Mouse (Mus musculus) embryonic facial prominence, embryonic 15.5 days (tissue): ENCODE data around the gene Mthfsd. TPM values are rescaled to one million over a fixed set of nuclear protein-coding genes. Genes with fewer than 3 reads are reported as not detected.

Experiments
- ATAC-seq: fragments of 200-750 bp; cut with Nextera tagmentation; 2 replicates; pipeline ENCODE4 v1.8.0; 2017; ENCODE audit warnings: low read depth, moderate TSS enrichment; ENCODE audit not compliant: insufficient number of reproducible peaks, low FRiP score, low TSS enrichment
- H3K27ac ChIP-seq: fragments of 300-500 bp; sonication (generic); replicated peaks from 2 replicates; pipeline ENCODE4 v1.5.1; 2015; ENCODE audit warnings: mild to moderate bottlenecking, inconsistent platforms
- H3K27me3 ChIP-seq: fragments of 300-500 bp; sonication (generic); 2 replicates; pipeline ENCODE4 v1.6.1; 2015; ENCODE audit warnings: inconsistent platforms
- H3K36me3 ChIP-seq: fragments of 300-500 bp; sonication (generic); 2 replicates; pipeline ENCODE4 v1.6.1; 2015; ENCODE audit warnings: mild to moderate bottlenecking, inconsistent platforms
- H3K4me1 ChIP-seq: fragments of 300-500 bp; sonication (generic); 2 replicates; pipeline ENCODE4 v1.6.1; 2015; ENCODE audit warnings: inconsistent platforms
- H3K4me2 ChIP-seq: fragments of 300-500 bp; sonication (generic); replicated peaks from 2 replicates; pipeline ENCODE4 v1.6.1; 2015; ENCODE audit warnings: mild to moderate bottlenecking, inconsistent platforms
- H3K4me3 ChIP-seq: fragments of 300-500 bp; sonication (generic); replicated peaks from 2 replicates; pipeline ENCODE4 v1.5.1; 2015; ENCODE audit warnings: mild to moderate bottlenecking, inconsistent platforms
- H3K9ac ChIP-seq: fragments of 300-500 bp; sonication (generic); 2 replicates; pipeline ENCODE4 v1.6.1; 2015; ENCODE audit warnings: inconsistent platforms
- H3K9me3 ChIP-seq: fragments of 300-500 bp; sonication (generic); replicated peaks from 2 replicates; pipeline ENCODE4 v1.6.1; 2016; ENCODE audit warnings: inconsistent platforms
- WGBS: fragments of 180-500 bp; shearing (Covaris S2); methylation state at CpG from one replicate; pipeline ENCODE4 v1.1.7; 2015; 5-methylcytosine and 5-hydroxymethylcytosine counted together
- microRNA-seq: library from miRNA; unstranded; fragments of <30 nt; microRNA quantifications from one replicate; pipeline ENCODE4, GENCODE M21; 2016; ENCODE audit warnings: borderline number of aligned reads
- polyA plus RNA-seq: library from polyadenylated mRNA; unstranded; fragments of >200 nt; fragmentation: Nextera tagmentation; extraction: Ambion mirVana; gene quantifications from 2 replicates; pipeline ENCODE4 v1.2.1, GENCODE M21; 2015

Mthfsd gene
- polyA plus RNA-seq, 1 experiment from 2014 or later, result 58.2 TPM

DNA sequence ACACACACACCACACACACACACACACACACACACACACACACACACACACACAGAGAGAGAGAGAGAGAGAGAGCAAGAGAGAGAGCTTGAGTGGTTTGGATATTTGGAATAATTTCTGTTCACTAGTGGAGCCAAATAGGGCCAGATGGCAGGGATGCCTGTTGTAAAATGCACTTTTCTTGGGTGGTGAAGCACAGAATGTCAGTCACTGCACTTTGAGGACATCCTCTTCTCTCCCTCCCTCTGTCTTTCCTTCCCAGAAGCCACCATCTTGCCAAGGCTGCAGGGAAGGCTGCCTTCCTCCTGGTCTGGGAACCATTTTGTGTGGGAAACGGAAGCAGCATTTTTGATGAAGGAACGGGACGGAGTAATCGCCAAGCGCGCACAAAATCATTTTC lies 45.7 kb downstream of the Mthfsd start:
- no peak overlapping the region for H3K9ac ChIP-seq
- H3K4me1 ChIP-seq, result peaks cover 28% of the 10 kb centered on the region
- WGBS, result 68% methylated on average over 6 of the region's 6 CpGs
- H3K36me3 ChIP-seq, result no peaks in the 10 kb centered on the region
- no peak overlapping the region for H3K4me3 ChIP-seq
- H3K27ac ChIP-seq, result no peak overlapping the region
- no peak overlapping the region for H3K4me2 ChIP-seq
- ATAC-seq, result no peak
- H3K27me3 ChIP-seq, result peaks cover 48% of the 10 kb centered on the region
- no peaks in the 10 kb centered on the region for H3K9me3 ChIP-seq

DNA sequence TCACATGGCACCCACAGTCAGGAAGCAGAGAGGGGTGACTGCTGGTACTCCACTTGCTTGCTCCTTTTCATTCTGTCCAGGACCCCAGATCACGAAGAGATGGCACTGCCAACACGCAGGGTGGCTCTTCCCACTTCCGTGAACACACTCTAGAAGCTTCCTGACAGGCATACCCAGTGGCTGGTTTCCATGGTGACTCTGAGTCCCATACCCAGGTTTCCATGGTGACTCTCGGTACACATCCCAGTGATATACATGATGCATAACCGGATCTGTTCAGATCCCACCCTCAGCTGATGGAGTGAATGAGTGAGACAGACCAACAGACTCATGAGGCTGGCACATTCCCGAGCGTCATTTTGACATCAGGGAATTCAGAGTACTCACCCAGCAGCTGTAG lies 49.1 kb downstream of the Mthfsd start:
- no peak overlapping the region for H3K27ac ChIP-seq
- H3K4me3 ChIP-seq, result no peak overlapping the region
- no peaks in the 10 kb centered on the region for H3K9me3 ChIP-seq
- WGBS, result 82% methylated on average over 7 of the region's 7 CpGs
- H3K27me3 ChIP-seq, result peaks cover 31% of the 10 kb centered on the region
- no peak for ATAC-seq
- H3K36me3 ChIP-seq, result no peaks in the 10 kb centered on the region
- no peak overlapping the region for H3K4me2 ChIP-seq
- H3K9ac ChIP-seq, result no peak overlapping the region
- peaks cover 34% of the 10 kb centered on the region for H3K4me1 ChIP-seq

DNA sequence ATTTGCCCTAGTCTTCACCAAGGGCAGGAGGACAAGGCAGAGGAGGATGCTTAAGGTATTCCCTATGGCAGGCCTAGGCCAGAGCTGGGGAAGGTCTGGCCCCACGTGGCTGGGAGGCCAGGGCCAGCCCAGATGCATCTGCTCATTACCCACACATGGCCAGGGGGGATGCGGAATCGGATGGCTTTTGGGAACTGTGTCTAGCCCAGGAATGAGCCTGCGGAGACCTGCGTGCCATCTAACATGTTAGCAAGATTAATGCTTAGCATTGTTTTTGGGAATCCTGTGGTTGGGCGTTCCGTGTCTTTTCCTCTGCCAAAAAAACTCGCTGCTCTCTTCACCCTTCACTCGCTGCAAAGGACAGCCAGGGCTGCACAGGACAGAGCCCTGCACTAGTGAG lies 50.1 kb downstream of the Mthfsd start:
- peak; percentile 49; the same call in 1 of the 2 replicates for ATAC-seq
- Histone ChIP-seq H3K9ac (no peak overlapping the region), H3K27ac (peak overlapping the region; percentile 66; the same call in 1 of the 2 replicates), H3K9me3 (no peaks in the 10 kb centered on the region), H3K4me1 (peaks cover 26% of the 10 kb centered on the region), H3K27me3 (peaks cover 20% of the 10 kb centered on the region), H3K4me3 (no peak overlapping the region), H3K36me3 (no peaks in the 10 kb centered on the region), H3K4me2 (no peak overlapping the region)
- 28% methylated on average over 9 of the region's 9 CpGs for WGBS

DNA sequence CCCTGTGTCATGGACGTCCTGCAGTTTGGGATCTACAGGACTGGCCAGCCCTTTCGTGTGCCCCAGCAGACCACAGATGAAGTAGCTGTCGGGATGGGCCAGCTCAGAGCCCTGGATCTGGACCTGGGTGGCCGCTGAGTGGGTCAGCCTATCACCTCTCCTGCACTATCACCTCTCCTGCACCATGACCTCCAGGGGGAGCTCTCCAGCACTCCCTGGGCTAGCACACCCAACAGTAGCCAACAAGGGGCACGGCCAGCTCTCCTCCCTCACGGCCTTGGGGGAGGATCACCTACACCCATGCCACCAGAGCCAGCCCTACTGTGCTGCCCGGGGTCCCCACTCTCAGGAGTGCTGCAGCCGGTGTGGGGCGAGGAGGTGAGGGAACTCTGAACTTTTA lies 60.8 kb downstream of the Mthfsd start:
- no peak overlapping the region for H3K4me2 ChIP-seq
- H3K27ac ChIP-seq, result no peak overlapping the region
- no peaks in the 10 kb centered on the region for H3K9me3 ChIP-seq
- no peak overlapping the region for H3K9ac ChIP-seq
- no peaks in the 10 kb centered on the region for H3K36me3 ChIP-seq
- H3K4me3 ChIP-seq, result no peak overlapping the region
- 65% methylated on average over 9 of the region's 9 CpGs for WGBS
- H3K27me3 ChIP-seq, result 0 out of 2 replicates have a peak, but pooled peaks cover 5% of the 10 kb centered on the region
- ATAC-seq, result no peak
- H3K4me1 ChIP-seq, result no peaks in the 10 kb centered on the region

DNA sequence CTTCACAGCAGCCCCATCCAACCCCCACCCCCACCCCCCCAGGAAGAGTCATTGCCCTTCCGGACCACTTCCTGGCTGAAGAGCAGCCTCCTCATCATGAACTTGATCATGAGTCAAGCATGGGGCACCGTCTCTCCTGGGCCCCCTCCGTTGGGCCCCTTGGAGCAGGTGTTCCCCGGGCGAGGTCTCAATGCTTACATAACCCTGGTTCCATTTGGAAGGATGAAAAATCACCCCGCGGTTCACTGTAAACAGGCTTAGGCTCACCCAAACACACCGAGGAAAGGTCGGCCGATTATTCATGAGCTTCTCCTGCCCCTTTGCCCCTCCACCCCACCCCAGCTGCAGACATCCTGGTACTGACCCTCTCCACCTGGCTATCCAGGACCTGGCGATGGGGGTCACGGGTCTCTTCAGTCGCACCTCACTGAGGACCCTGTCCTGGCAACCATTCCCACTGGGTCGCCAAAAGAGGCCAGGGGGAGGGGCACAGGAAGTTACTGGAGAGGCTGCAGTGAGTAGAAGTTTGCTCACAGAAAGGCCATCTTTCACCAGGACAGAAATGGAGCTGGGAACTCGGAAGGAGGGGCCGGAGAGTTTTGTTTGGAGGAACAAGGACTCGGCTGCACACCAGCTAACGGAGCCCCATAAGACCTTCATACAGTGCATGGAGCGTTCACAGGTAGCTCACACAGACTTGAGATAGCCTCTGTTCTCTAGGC lies 64.3 kb downstream of the Mthfsd start:
- Histone ChIP-seq H3K27ac (no peak overlapping the region), H3K4me2 (no peak overlapping the region), H3K4me1 (no peaks in the 10 kb centered on the region), H3K27me3 (peaks cover 5% of the 10 kb centered on the region; the same call in 1 of the 2 replicates), H3K9ac (no peak overlapping the region), H3K9me3 (no peaks in the 10 kb centered on the region), H3K4me3 (no peak overlapping the region), H3K36me3 (no peaks in the 10 kb centered on the region)
- WGBS, result 58% methylated on average over 19 of the region's 19 CpGs
- peak; percentile 30; the same call in 1 of the 2 replicates for ATAC-seq

Small RNAs within 50 kb of the gene (microRNA-seq; reads per million reads assigned to microRNA genes)
- gene Gm27530, result not detected

Other genes with a start within 250 kb of the Mthfsd start
- gene Foxf1, start 24.0 kb downstream of the Mthfsd start, polyA plus RNA-seq, result 9.9 and 10.1 TPM in 2 replicates
- 2.3 and 5.6 TPM in 2 replicates for gene Foxc2, start 7.8 kb upstream of the Mthfsd start, polyA plus RNA-seq
- gene Foxl1, start 19.5 kb upstream of the Mthfsd start, polyA plus RNA-seq, result 0.25 and 0.31 TPM in 2 replicates